Mouse (Mus musculus): ENCODE measurements around the gene Cdk13.

Cdk13 gene

GRCm38 (mm10) chr13:17804909-17805613 lies at the start of gene Cdk13:
Gene Cdk13 (minus strand): TSS chr13:17805097.
- peak; percentile 99 for DNase-seq (ENCODE audit: low spot score in 2 of 2)

DNA sequence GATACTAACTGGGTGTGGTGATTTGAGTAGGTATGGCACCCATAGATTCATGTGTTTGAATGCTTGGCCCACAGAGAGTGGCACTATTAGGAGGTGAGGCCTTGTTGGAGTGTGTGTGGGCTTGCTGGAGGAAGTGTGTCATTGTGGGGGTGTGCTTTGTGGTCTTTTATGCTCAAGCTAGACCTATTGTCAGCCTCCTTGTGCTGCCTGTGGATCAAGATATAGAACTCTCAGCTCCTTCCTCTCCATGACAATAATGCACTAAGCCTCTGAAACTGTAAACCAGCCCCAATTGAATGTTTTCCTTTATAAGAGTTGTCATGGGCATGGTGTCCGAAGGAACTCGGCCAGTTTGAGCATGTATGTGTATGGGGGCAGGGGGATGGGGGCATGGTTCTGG lies 38.4 kb upstream of the Cdk13 start:
- DNase-seq (ENCODE audit: low spot score in 2 of 2): no peak

DNA sequence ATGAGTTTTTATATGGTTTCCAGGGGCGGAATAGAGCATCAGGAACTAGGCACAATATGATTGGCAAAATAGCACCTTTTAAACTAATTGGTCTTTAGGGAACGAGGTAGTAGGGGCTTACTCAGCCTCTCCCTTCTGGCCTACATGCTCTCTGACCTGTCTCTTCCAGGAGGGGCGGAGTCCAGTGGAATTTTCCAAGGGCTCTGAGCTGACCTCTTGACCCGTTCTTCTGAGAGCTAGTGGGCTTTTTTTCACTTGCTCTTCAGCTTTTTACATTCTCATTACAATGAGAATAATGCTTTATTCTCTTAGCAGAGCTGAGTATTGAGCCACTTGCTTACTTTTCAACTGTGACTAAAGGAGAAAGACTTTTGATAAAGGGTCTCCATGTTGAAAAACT lies 37.9 kb upstream of the Cdk13 start:
- DNase-seq (ENCODE audit: low spot score in 2 of 2): no peak

DNA sequence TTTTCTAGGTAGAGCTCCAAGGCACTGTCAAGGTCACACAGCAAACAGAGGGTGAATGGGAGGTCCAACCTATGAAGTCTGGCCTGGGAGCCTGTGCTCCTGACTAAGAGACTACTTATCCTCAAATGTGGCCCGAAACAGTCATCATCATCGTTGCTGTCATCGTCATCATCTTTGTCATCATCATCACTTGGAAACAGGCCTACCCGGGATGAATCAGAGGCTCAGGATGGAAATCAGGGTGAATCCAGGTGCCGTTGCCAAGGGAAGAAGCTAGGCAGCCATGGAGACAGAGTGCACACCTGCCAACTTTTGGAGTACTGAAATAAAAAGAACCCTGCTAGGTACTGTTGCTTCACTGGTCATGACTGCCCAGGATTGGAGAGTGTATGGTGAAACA lies 34.2 kb upstream of the Cdk13 start:
- no peak for DNase-seq (ENCODE audit: low spot score in 2 of 2)

GRCm38 (mm10) chr13:17838484-17838851 lies 33.6 kb upstream of the Cdk13 start:
- DNase-seq (ENCODE audit: low spot score in 2 of 2): no peak

DNA sequence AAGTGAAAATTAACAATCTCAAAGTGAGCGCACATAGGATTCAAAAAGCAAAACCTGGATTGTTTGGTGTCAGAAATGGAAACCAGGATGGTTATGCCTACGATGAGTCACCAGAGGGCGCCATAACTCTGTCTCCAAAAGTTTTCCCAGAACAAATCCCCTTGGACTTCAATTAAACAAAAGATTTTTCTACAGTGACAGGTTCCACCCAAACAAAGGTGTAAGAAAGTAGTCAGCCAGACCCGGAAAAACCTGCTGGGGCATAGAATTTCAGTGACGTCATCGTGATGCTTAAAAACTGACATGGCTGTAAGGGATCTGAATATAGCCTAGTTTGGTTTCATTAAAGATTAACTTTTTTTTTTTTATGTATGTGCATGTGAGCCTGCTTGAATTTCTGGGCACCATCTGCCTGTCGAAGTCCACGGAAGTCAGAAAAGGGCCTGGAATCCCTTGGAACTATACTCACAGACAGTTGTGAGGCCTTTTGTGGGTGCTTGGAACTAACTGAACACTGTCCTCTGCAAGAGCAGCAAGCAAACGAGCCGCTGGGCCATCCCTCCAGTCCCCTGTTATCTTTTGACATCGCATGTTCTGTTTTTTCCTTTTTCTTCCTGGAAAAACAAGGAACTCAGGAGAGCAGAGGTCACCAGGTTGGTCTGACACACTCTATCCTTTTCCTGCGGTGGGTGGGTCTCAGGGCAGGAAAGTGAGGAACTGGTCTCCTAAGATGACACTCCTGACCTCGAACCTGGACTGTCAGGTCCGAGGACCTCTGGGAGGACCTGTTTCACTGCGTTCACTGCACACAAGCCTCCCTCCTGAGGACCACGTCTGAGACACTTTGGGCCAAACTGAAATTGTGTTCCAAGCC lies 33.0 kb upstream of the Cdk13 start:
- DNase-seq (ENCODE audit: low spot score in 2 of 2): no peak

DNA sequence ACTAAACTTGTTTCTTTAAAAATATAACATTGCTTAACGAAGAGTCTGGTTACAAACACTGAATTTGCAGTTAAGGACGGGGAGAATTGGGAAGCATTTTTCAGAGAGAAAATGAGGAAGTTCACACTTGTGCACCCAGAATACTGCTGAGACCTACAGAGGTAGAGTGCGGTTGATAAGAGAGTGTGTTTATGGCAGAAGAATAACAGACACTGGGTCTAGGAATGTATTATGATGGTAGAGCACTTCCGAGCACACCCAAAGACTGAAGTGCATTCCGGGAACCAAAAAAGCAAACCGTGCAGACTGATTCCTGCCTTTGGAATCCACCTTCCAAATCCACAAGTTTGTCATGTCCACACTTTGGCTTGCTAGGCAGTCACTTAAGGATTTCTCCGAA lies 31.9 kb upstream of the Cdk13 start:
- DNase-seq (ENCODE audit: low spot score in 2 of 2): no peak

DNA sequence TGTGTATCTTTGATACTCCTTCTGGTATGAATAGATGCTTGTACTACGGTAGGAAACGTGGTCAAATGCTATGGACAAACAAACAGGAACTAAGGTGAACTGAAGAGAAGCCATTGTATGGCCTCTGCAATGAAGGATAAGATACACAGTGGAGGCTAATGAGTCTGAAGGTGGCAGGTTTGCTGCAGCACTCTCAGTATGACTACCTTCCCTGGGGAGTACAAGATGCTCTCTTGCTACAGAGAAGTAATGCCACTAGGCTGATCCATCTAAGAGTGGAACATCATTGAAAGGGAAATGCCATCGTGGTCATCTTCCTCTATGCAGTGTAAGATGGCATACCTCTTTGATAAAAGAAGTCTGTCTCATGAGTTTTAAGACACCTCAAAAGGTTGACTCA lies 28.0 kb upstream of the Cdk13 start:
- DNase-seq (ENCODE audit: low spot score in 2 of 2): no peak

- no peak for DNase-seq (ENCODE audit: low spot score in 2 of 2)
These were observed 12.3 kb upstream of the Cdk13 start for GRCm38 (mm10) chr13:17817226-17817625.

DNA sequence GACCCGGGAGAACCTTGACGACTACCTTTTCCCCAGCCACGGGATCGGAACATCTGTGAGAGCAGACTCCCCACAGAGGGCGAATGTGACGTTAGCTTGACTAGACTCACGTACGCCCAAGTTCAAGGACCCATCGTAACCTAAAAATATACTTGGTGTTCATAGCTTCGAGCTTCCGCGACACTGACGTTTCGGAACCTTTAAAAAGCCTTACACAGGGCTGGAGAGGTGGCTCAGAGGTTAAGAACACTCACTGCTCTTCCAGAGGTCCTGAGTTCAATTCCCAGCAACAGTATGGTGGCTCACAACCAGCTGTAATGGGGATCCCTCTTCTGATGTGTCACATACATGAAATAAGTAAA lies 698 bp upstream of the Cdk13 start:
- no peak for DNase-seq (ENCODE audit: low spot score in 2 of 2)

GRCm38 (mm10) chr13:17804058-17804841 lies 647 bp downstream of the Cdk13 start:
- DNase-seq (ENCODE audit: low spot score in 2 of 2): peak; percentile 50 to 61

GRCm38 (mm10) chr13:17803331-17804057 lies 1.4 kb downstream of the Cdk13 start:
- peak; percentile 71 to 75 for DNase-seq (ENCODE audit: low spot score in 2 of 2)

GRCm38 (mm10) chr13:17802880-17803279 lies 2.0 kb downstream of the Cdk13 start:
- no peak for DNase-seq (ENCODE audit: low spot score in 2 of 2)

- no peak for DNase-seq (ENCODE audit: low spot score in 2 of 2)
These were observed 5.2 kb downstream of the Cdk13 start for GRCm38 (mm10) chr13:17799735-17800134.

DNA sequence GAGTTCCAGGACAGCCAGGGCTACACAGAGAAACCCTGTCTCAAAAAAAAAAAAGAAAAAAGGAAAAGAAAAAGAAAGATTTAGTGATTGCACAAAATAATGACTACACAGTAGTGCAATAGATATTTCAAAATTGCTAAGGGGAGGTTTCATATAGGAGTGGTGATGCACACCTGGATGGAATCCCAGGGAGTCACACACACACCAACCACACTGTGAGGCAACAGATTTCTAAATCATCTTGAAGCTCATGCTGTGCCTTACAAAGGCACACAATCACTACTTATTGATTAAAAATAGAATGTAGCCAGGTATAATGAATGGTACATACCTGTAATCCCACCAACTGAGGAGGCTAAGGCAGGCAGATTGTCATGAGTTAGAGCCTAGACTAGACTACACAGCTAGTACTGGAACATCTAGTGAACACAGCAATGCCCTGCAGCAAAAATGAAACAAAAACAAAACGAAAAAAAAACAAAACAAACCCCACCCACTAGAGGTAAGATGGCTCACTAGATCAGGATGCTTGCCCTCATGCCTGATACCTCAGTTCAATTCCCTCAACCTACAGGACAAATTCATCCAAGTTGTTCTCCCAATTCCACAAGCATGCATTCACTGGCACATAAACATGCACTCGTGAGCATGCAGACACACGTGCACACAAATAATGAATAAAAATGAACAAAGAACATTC lies 9.0 kb downstream of the Cdk13 start:
- no peak for DNase-seq (ENCODE audit: low spot score in 2 of 2)

DNA sequence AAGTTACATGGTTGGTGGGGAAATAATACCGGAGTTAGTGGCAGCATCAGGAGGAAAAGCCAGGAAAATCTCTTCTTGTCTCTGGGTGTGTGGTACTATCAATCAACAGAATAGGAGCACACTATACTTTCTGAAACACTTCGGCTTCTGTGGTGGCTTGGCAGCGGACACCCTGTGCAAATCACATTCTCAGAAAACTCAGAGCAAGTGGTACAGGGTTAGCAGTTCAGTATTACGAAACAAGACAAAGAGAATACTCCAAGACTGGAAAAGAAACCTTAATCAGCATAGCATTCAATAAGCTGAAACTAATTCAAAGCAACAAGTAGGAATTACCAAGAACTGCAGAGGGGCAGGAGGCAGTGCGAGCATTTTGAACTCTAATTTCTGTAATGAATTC lies 21.3 kb downstream of the Cdk13 start:
- DNase-seq (ENCODE audit: low spot score in 2 of 2): no peak

- DNase-seq (ENCODE audit: low spot score in 2 of 2): no peak
These were observed 25.0 kb downstream of the Cdk13 start for GRCm38 (mm10) chr13:17779923-17780322.

- no peak for DNase-seq (ENCODE audit: low spot score in 2 of 2)
These were observed 28.6 kb downstream of the Cdk13 start for GRCm38 (mm10) chr13:17776303-17776702.

- no peak for DNase-seq (ENCODE audit: low spot score in 2 of 2)
These were observed 29.5 kb downstream of the Cdk13 start for GRCm38 (mm10) chr13:17775364-17775763.

DNA sequence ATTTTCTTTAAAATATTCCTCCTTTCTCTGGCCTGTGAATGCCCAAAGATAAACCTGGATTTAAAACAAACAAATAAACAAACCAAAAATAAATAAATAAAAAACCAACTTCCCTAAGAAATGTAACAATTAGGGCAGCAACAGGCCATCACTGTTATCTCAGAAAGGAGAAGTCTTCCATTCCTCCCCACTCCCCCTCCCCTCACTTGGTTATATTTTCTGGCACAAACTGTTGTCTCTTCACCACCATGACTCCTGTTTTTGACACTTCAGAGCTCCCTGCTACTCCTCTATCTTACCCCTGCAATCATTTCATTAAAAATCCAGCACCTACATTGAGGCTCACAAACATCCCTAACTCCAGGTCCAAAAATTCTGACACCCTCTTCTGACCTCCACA lies 31.8 kb downstream of the Cdk13 start:
- DNase-seq (ENCODE audit: low spot score in 2 of 2): no peak

DNA sequence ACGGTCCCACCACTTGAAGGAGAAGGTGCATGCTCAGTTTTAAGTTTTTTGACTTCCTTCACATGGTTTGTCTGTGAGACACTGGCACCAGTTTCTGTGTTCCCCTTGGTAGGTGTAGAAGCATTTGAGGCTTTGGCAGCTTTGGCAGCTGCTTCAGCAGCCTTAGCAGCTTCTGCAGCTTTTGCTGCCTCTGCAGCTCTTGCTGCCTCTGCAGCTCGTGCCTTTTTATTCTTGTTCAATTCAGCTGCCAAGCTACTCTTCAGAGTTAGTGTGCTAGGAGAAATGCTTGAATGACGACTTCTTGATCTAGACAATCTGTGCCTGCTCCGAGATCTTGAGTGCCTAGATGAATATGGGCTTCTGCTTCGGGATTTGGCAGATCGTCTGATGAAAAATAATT lies 32.3 kb downstream of the Cdk13 start:
- DNase-seq (ENCODE audit: low spot score in 2 of 2): no peak
